Mouse (Mus musculus) CH12.LX (cell line): ENCODE results near the gene Lef1. TPM values are rescaled to one million over a fixed set of nuclear protein-coding genes. Genes with fewer than 3 reads are reported as not detected.

Source experiments
- DNase-seq: peaks from one replicate; pipeline ENCODE4 v3.0.0-alpha.2; 2013; ENCODE audit errors: extremely low read depth
- H3K27ac ChIP-seq: 2 replicates; pipeline ENCODE4 v1.5.1; 2012; ENCODE audit warnings: low read depth, mild to moderate bottlenecking, control low read depth, moderate library complexity; ENCODE audit not compliant: insufficient read depth
- H3K27me3 ChIP-seq: replicated peaks from 2 replicates; pipeline ENCODE3; 2012; ENCODE audit warnings: inconsistent platforms
- H3K36me3 ChIP-seq, 2 experiments: replicated peaks in 1 of 2; 2 replicates each; pipeline versions ENCODE3 to v1.6.1; 2012; ENCODE audit warnings: inconsistent platforms in 1 of 2, low read length in 1 of 2, mild to moderate bottlenecking in 1 of 2, mixed read lengths in 1 of 2, moderate library complexity in 1 of 2; ENCODE audit not compliant: control insufficient read depth in 1 of 2, insufficient read depth in 1 of 2
- H3K4me1 ChIP-seq, 2 experiments: 2 replicates each; pipeline ENCODE4 v1.6.1; 2012; ENCODE audit warnings: inconsistent platforms in 1 of 2, moderate library complexity in 1 of 2; ENCODE audit not compliant: insufficient read depth in 2 of 2, control insufficient read depth in 1 of 2
- H3K4me2 ChIP-seq: 2 replicates; pipeline ENCODE4 v1.6.1; 2012; ENCODE audit warnings: low read depth, mild to moderate bottlenecking, control low read depth; ENCODE audit not compliant: poor library complexity, insufficient read depth, severe bottlenecking
- H3K4me3 ChIP-seq, 3 experiments: fragments of 150-350 bp in 1 of 3; sonication (generic) in 1 of 3; replicated peaks in 1 of 3; 2 replicates each; pipeline versions ENCODE3 to v1.5.1; 2011 to 2012; ENCODE audit warnings: low read depth in 2 of 3, low read length in 2 of 3, mild to moderate bottlenecking in 2 of 3, moderate library complexity in 2 of 3, control low read depth in 1 of 3, improper control_type of control experiment in 1 of 3, inconsistent platforms in 1 of 3, mixed read lengths in 1 of 3; ENCODE audit not compliant: poor library complexity in 1 of 3
- H3K79me2 ChIP-seq: replicated peaks from 2 replicates; pipeline ENCODE4 v1.6.1; 2012; ENCODE audit warnings: mild to moderate bottlenecking, moderate library complexity; ENCODE audit not compliant: control insufficient read depth, poor library complexity, insufficient read depth, severe bottlenecking; ENCODE audit errors: extremely low read depth
- H3K9ac ChIP-seq: 2 replicates; pipeline ENCODE4 v1.6.1; 2012; ENCODE audit warnings: low read depth, mild to moderate bottlenecking, control low read depth, moderate library complexity; ENCODE audit not compliant: insufficient read depth
- H3K9me3 ChIP-seq: replicated peaks from 2 replicates; pipeline ENCODE3; 2012; ENCODE audit warnings: low read length, inconsistent platforms, mixed read lengths
- BHLHE40 ChIP-seq: IDR thresholded peaks from 2 replicates; pipeline ENCODE4 v1.6.1; 2011; ENCODE audit warnings: mild to moderate bottlenecking, low read depth, low read length, improper control_type of control experiment
- CHD1 ChIP-seq: IDR thresholded peaks from 2 replicates; pipeline ENCODE4 v1.6.1; 2012; ENCODE audit warnings: low read depth, low read length, improper control_type of control experiment, inconsistent platforms
- CHD2 ChIP-seq: IDR thresholded peaks from 2 replicates; pipeline ENCODE4 v1.6.1; 2011; ENCODE audit warnings: low read length, improper control_type of control experiment
- CTCF ChIP-seq, 2 experiments: IDR thresholded peaks in 1 of 2; conservative IDR thresholded peaks in 1 of 2; 2 replicates each; pipeline ENCODE4 v1.5.1; 2011 to 2012; ENCODE audit warnings: low read depth in 2 of 2, low read length in 2 of 2, improper control_type of control experiment in 1 of 2, inconsistent platforms in 1 of 2, mild to moderate bottlenecking in 1 of 2, moderate library complexity in 1 of 2
- E2F4 ChIP-seq: IDR thresholded peaks from 2 replicates; pipeline ENCODE4 v1.6.1; 2011; ENCODE audit warnings: low read depth, low read length, improper control_type of control experiment; ENCODE audit not compliant: insufficient replicate concordance
- GABPA ChIP-seq: IDR thresholded peaks from 2 replicates; pipeline ENCODE4 v1.6.1; 2012; ENCODE audit warnings: low read depth, low read length, improper control_type of control experiment, inconsistent platforms; ENCODE audit not compliant: insufficient replicate concordance
- IRF4 ChIP-seq: IDR thresholded peaks from 2 replicates; pipeline ENCODE4 v1.6.1; 2014; ENCODE audit warnings: low read depth, mild to moderate bottlenecking, inconsistent platforms, low read length, improper control_type of control experiment
- KAT2A ChIP-seq: IDR thresholded peaks from 2 replicates; pipeline ENCODE4 v1.6.1; 2012; ENCODE audit warnings: low read length, improper control_type of control experiment, inconsistent platforms; ENCODE audit not compliant: insufficient replicate concordance
- MAFK ChIP-seq: IDR thresholded peaks from 2 replicates; pipeline ENCODE4 v1.6.1; 2011; ENCODE audit warnings: low read length, improper control_type of control experiment; ENCODE audit not compliant: insufficient replicate concordance
- MAZ ChIP-seq: IDR thresholded peaks from 2 replicates; pipeline ENCODE4 v1.6.1; 2012; ENCODE audit warnings: low read depth, mild to moderate bottlenecking, inconsistent platforms, low read length, improper control_type of control experiment, moderate library complexity
- MEF2A ChIP-seq: IDR thresholded peaks from 2 replicates; pipeline ENCODE4 v1.6.1; 2014; ENCODE audit warnings: low read depth, mild to moderate bottlenecking, inconsistent platforms, low read length, improper control_type of control experiment, borderline replicate concordance
- MYC ChIP-seq: IDR thresholded peaks from 2 replicates; pipeline ENCODE4 v1.6.1; 2011; ENCODE audit warnings: low read depth, mild to moderate bottlenecking, improper control_type of control experiment, low read length
- NELFE ChIP-seq: IDR thresholded peaks from 2 replicates; pipeline ENCODE4 v1.6.1; 2011; ENCODE audit warnings: low read depth, low read length, improper control_type of control experiment
- NRF1 ChIP-seq: IDR thresholded peaks from 2 replicates; pipeline ENCODE4 v1.6.1; 2014; ENCODE audit warnings: low read depth, mild to moderate bottlenecking, inconsistent platforms, low read length, improper control_type of control experiment, moderate library complexity
- PAX5 ChIP-seq: IDR thresholded peaks from 2 replicates; pipeline ENCODE4 v1.6.1; 2012; ENCODE audit warnings: low read length, inconsistent platforms, mixed read lengths
- POLR2A ChIP-seq: IDR thresholded peaks from 2 replicates; pipeline ENCODE4 v1.6.1; 2011; ENCODE audit warnings: low read depth, mild to moderate bottlenecking, improper control_type of control experiment, low read length
- POLR2AphosphoS2 ChIP-seq: IDR thresholded peaks from 2 replicates; pipeline ENCODE4 v1.6.1; 2011; ENCODE audit warnings: low read depth, low read length, improper control_type of control experiment
- SIN3A ChIP-seq: IDR thresholded peaks from 2 replicates; pipeline ENCODE4 v1.6.1; 2012; ENCODE audit warnings: low read length, improper control_type of control experiment, inconsistent platforms
- TBP ChIP-seq: conservative IDR thresholded peaks from 2 replicates; pipeline ENCODE4 v1.6.1; 2011; ENCODE audit warnings: low read depth, low read length, improper control_type of control experiment
- TCF12 ChIP-seq: IDR thresholded peaks from 2 replicates; pipeline ENCODE4 v1.6.1; 2014; ENCODE audit warnings: low read depth, mild to moderate bottlenecking, inconsistent platforms, low read length, improper control_type of control experiment
- USF2 ChIP-seq: conservative IDR thresholded peaks from 2 replicates; pipeline ENCODE4 v1.6.1; 2011; ENCODE audit warnings: low read depth, low read length, improper control_type of control experiment
- ZKSCAN1 ChIP-seq: IDR thresholded peaks from 2 replicates; pipeline ENCODE4 v1.6.1; 2012; ENCODE audit warnings: low read depth, inconsistent platforms, low read length, improper control_type of control experiment, borderline replicate concordance
- ZMIZ1 ChIP-seq: IDR thresholded peaks from 2 replicates; pipeline ENCODE4 v1.6.1; 2012; ENCODE audit warnings: low read depth, mild to moderate bottlenecking, inconsistent platforms, low read length, improper control_type of control experiment
- ZNF384 ChIP-seq: IDR thresholded peaks from 2 replicates; pipeline ENCODE4 v1.6.1; 2012; ENCODE audit warnings: low read depth, low read length, improper control_type of control experiment, inconsistent platforms
- dilution Hi-C: fragments of 300-500 bp; cut with MboI; formaldehyde crosslinking; loops from 2 replicates; pipeline ENCODE4 v1.14.3; 2020; ENCODE audit warnings: low sequenced_read_pairs; ENCODE audit not compliant: extremely low pct_unique_long_range_greater_than_20kb, extremely low pct_ligation_motif_present
- in situ Hi-C: fragments of 300-500 bp; cut with MboI; formaldehyde crosslinking; loops from 3 replicates; pipeline ENCODE4 v1.14.3; 2019; ENCODE audit warnings: low sequenced_read_pairs, low pct_ligation_motif_present, low pct_unique_long_range_greater_than_20kb, mixed read lengths
- polyA plus RNA-seq: library from polyadenylated mRNA; unstranded; fragments of >175 nt; gene quantifications from 2 replicates; pipeline ENCODE4 v1.2.1, GENCODE M21; 2012; ENCODE audit warnings: low read depth; ENCODE audit not compliant: insufficient read length
- total RNA-seq, 2 experiments: library from RNA; depleted of rRNA; stranded (reverse); fragments of 300-350 nt in 1 of 2; fragments of >200 nt in 1 of 2; gene quantifications; 2 replicates each; pipeline ENCODE4 v1.2.3; 2012 to 2014

Lef1 gene
- total and polyA plus RNA-seq, 3 experiments: 1.8 to 14.5 (median 4.4) TPM

- no peaks in the 10 kb centered on the region for H3K79me2 ChIP-seq
- no peaks in the 10 kb centered on the region for H3K36me3 ChIP-seq
- no peak overlapping the region for H3K9ac ChIP-seq
- dilution Hi-C loops (no loop called here), in situ Hi-C loops (no loop called here)
- no peak overlapping the region for H3K4me3 ChIP-seq
- DNase-seq: no peak
- no peak overlapping the region for H3K4me2 ChIP-seq
- peaks cover 0 to 4% of the 10 kb centered on the region in 2 experiments; a peak in 1 of 4 replicates for H3K4me1 ChIP-seq
- H3K27ac ChIP-seq: no peak overlapping the region
- no peaks in the 10 kb centered on the region for H3K27me3 ChIP-seq
- no peak for TF ChIP-seq CHD2
- TF ChIP-seq CTCF (conservative IDR thresholded peaks at IDR 0.05 in 1 of 2, IDR thresholded peaks at IDR 0.05 in 1 of 2; ENCODE audit: low read depth in 2 of 2, low read length in 2 of 2): no peak
- TF ChIP-seq MEF2A: no peak
- TF ChIP-seq TBP: no peak
- TF ChIP-seq NELFE: no peak
- no peak for TF ChIP-seq USF2
- no peak for TF ChIP-seq BHLHE40
- TF ChIP-seq PAX5: no peak
- TF ChIP-seq MYC: no peak
- no peak for TF ChIP-seq E2F4
- TF ChIP-seq ZKSCAN1: no peak
- no peak for TF ChIP-seq POLR2A
- TF ChIP-seq TCF12: no peak
- no peak for TF ChIP-seq CHD1
- no peak for TF ChIP-seq MAZ
- no peak for TF ChIP-seq GABPA
- no peak for TF ChIP-seq SIN3A
- TF ChIP-seq NRF1: no peak
- TF ChIP-seq ZNF384: no peak
- no peak for TF ChIP-seq IRF4
- TF ChIP-seq, all 38 proteins: peak for 0
- no peaks in the 10 kb centered on the region for H3K9me3 ChIP-seq
These were observed 37.6 kb upstream of the Lef1 start for GRCm38 (mm10) chr3:131072661-131073060.

- no peak overlapping the region for H3K9ac ChIP-seq
- dilution Hi-C loops: no loop called here
- no peak for DNase-seq
These were observed 36.3 kb upstream of the Lef1 start for GRCm38 (mm10) chr3:131073946-131074345.

More at GRCm38 (mm10) chr3:131073946-131074345, 36.3 kb upstream of the Lef1 start:
- in situ Hi-C loops: no loop called here
- no peaks in the 10 kb centered on the region for H3K36me3 ChIP-seq
- no peak overlapping the region for H3K27ac ChIP-seq
- no peaks in the 10 kb centered on the region for H3K79me2 ChIP-seq
- no peaks in the 10 kb centered on the region for H3K27me3 ChIP-seq
- no peak for TF ChIP-seq ZMIZ1
- no peak for TF ChIP-seq KAT2A
- no peak for TF ChIP-seq POLR2AphosphoS2
- TF ChIP-seq MAFK: no peak
- H3K9me3 ChIP-seq: no peaks in the 10 kb centered on the region
- no peak overlapping the region for H3K4me3 ChIP-seq
- H3K4me2 ChIP-seq: no peak overlapping the region
- peaks cover 2 to 4% of the 10 kb centered on the region in 2 experiments; a peak in 1 of 4 replicates for H3K4me1 ChIP-seq
